Mouse (Mus musculus): Measurements from ENCODE around the gene Cacna1c. TPM values are rescaled to one million over a fixed set of nuclear protein-coding genes. Genes with fewer than 3 reads are reported as not detected.

Cacna1c gene
- polyA plus RNA-seq, 1 experiment from 2014 or later = 2.3 TPM

- H3K36me3 ChIP-seq (ENCODE audit: control insufficient read depth, insufficient read depth, low read length) = no peaks in the 10 kb centered on the region
- 23% methylated on average over 13 of the region's 13 CpGs for WGBS
- no peak for ATAC-seq (replicated peaks; ENCODE audit: low FRiP score)
- H3K9me3 ChIP-seq (ENCODE audit: control insufficient read depth, low read length) = no peaks in the 10 kb centered on the region
- no peak overlapping the region for H3K9ac ChIP-seq (ENCODE audit: low read depth, low read length)
- no peak overlapping the region for H3K27ac ChIP-seq (ENCODE audit: low read depth, low read length)
- DNase-seq (ENCODE audit: low spot score) = peak; percentile 72
- H3K4me1 ChIP-seq (replicated peaks; ENCODE audit: control insufficient read depth, insufficient read depth, low read length) = no peaks in the 10 kb centered on the region; the same call in 1 of the 2 replicates
- peak overlapping the region; percentile 15; the same call in 1 of the 2 replicates for H3K4me2 ChIP-seq
- no peaks in the 10 kb centered on the region for H3K27me3 ChIP-seq (replicated peaks; ENCODE audit: control insufficient read depth, insufficient read depth, low read length)
- H3K4me3 ChIP-seq (ENCODE audit: low read depth, low read length) = no peak overlapping the region
Observed at GRCm38 (mm10) chr6:118922328-118923211, 273.6 kb downstream of the Cacna1c start.

- no peaks in the 10 kb centered on the region for H3K4me1 ChIP-seq (replicated peaks; ENCODE audit: control insufficient read depth, insufficient read depth, low read length)
- H3K27ac ChIP-seq (ENCODE audit: low read depth, low read length) = no peak overlapping the region
Observed at GRCm38 (mm10) chr6:118908176-118908575, 288.0 kb downstream of the Cacna1c start.

GRCm38 (mm10) chr6:118907704-118908103, 288.5 kb downstream of the Cacna1c start:
- no peak overlapping the region for H3K4me2 ChIP-seq
- no peak overlapping the region for H3K27ac ChIP-seq (ENCODE audit: low read depth, low read length)
- no peak for DNase-seq (ENCODE audit: low spot score)
- H3K9me3 ChIP-seq (ENCODE audit: control insufficient read depth, low read length) = no peaks in the 10 kb centered on the region
- H3K4me1 ChIP-seq (replicated peaks; ENCODE audit: control insufficient read depth, insufficient read depth, low read length) = no peaks in the 10 kb centered on the region
- no peak overlapping the region for H3K4me3 ChIP-seq (ENCODE audit: low read depth, low read length)
- WGBS = 56% methylated on average over 1 of the region's 1 CpGs
- ATAC-seq (replicated peaks; ENCODE audit: low FRiP score) = no peak
- no peaks in the 10 kb centered on the region for H3K27me3 ChIP-seq (replicated peaks; ENCODE audit: control insufficient read depth, insufficient read depth, low read length)
- H3K36me3 ChIP-seq (ENCODE audit: control insufficient read depth, insufficient read depth, low read length) = no peaks in the 10 kb centered on the region
- H3K9ac ChIP-seq (ENCODE audit: low read depth, low read length) = no peak overlapping the region

More at GRCm38 (mm10) chr6:118908176-118908575, 288.0 kb downstream of the Cacna1c start:
- H3K27me3 ChIP-seq (replicated peaks; ENCODE audit: control insufficient read depth, insufficient read depth, low read length) = no peaks in the 10 kb centered on the region
- ATAC-seq (replicated peaks; ENCODE audit: low FRiP score) (no peak), DNase-seq (ENCODE audit: low spot score) (no peak)
- 49% methylated on average over 4 of the region's 4 CpGs for WGBS
- no peak overlapping the region for H3K4me3 ChIP-seq (ENCODE audit: low read depth, low read length)
- no peak overlapping the region for H3K9ac ChIP-seq (ENCODE audit: low read depth, low read length)
- no peaks in the 10 kb centered on the region for H3K9me3 ChIP-seq (ENCODE audit: control insufficient read depth, low read length)
- no peaks in the 10 kb centered on the region for H3K36me3 ChIP-seq (ENCODE audit: control insufficient read depth, insufficient read depth, low read length)
- no peak overlapping the region for H3K4me2 ChIP-seq

- Histone ChIP-seq H3K27me3 (replicated peaks; ENCODE audit: control insufficient read depth, insufficient read depth, low read length) (no peaks in the 10 kb centered on the region), H3K4me2 (no peak overlapping the region), H3K9me3 (ENCODE audit: control insufficient read depth, low read length) (no peaks in the 10 kb centered on the region), H3K4me1 (replicated peaks; ENCODE audit: control insufficient read depth, insufficient read depth, low read length) (no peaks in the 10 kb centered on the region), H3K27ac (ENCODE audit: low read depth, low read length) (no peak overlapping the region), H3K4me3 (ENCODE audit: low read depth, low read length) (no peak overlapping the region), H3K36me3 (ENCODE audit: control insufficient read depth, insufficient read depth, low read length) (no peaks in the 10 kb centered on the region), H3K9ac (ENCODE audit: low read depth, low read length) (no peak overlapping the region)
- no peak for DNase-seq (ENCODE audit: low spot score)
- no peak for ATAC-seq (replicated peaks; ENCODE audit: low FRiP score)
- WGBS = 77% methylated on average over 5 of the region's 5 CpGs
Observed at GRCm38 (mm10) chr6:118906878-118907277, 289.3 kb downstream of the Cacna1c start.

- WGBS = 85% methylated on average over 8 of the region's 8 CpGs
- Histone ChIP-seq H3K4me1 (replicated peaks; ENCODE audit: control insufficient read depth, insufficient read depth, low read length) (no peaks in the 10 kb centered on the region), H3K9me3 (ENCODE audit: control insufficient read depth, low read length) (no peaks in the 10 kb centered on the region), H3K9ac (ENCODE audit: low read depth, low read length) (no peak overlapping the region), H3K4me3 (ENCODE audit: low read depth, low read length) (no peak overlapping the region), H3K27ac (ENCODE audit: low read depth, low read length) (no peak overlapping the region), H3K27me3 (replicated peaks; ENCODE audit: control insufficient read depth, insufficient read depth, low read length) (no peaks in the 10 kb centered on the region), H3K36me3 (ENCODE audit: control insufficient read depth, insufficient read depth, low read length) (no peaks in the 10 kb centered on the region), H3K4me2 (no peak overlapping the region)
- DNase-seq (ENCODE audit: low spot score) (no peak), ATAC-seq (replicated peaks; ENCODE audit: low FRiP score) (no peak)
Observed at GRCm38 (mm10) chr6:118899688-118900087, 296.5 kb downstream of the Cacna1c start.

GRCm38 (mm10) chr6:118897101-118897500, 299.1 kb downstream of the Cacna1c start:
- H3K4me2 ChIP-seq = no peak overlapping the region
- no peak for DNase-seq (ENCODE audit: low spot score)
- no peak overlapping the region for H3K27ac ChIP-seq (ENCODE audit: low read depth, low read length)
- H3K9me3 ChIP-seq (ENCODE audit: control insufficient read depth, low read length) = no peaks in the 10 kb centered on the region
- WGBS = 60% methylated on average over 5 of the region's 5 CpGs
- no peak overlapping the region for H3K9ac ChIP-seq (ENCODE audit: low read depth, low read length)
- H3K4me3 ChIP-seq (ENCODE audit: low read depth, low read length) = no peak overlapping the region
- H3K27me3 ChIP-seq (replicated peaks; ENCODE audit: control insufficient read depth, insufficient read depth, low read length) = no peaks in the 10 kb centered on the region
- no peaks in the 10 kb centered on the region for H3K36me3 ChIP-seq (ENCODE audit: control insufficient read depth, insufficient read depth, low read length)
- ATAC-seq (replicated peaks; ENCODE audit: low FRiP score) = no peak
- no peaks in the 10 kb centered on the region for H3K4me1 ChIP-seq (replicated peaks; ENCODE audit: control insufficient read depth, insufficient read depth, low read length)

- 80% methylated on average over 6 of the region's 6 CpGs for WGBS
- H3K9ac ChIP-seq (ENCODE audit: low read depth, low read length) = no peak overlapping the region
Observed at GRCm38 (mm10) chr6:118894043-118894442, 302.2 kb downstream of the Cacna1c start.

GRCm38 (mm10) chr6:118889441-118889840, 306.8 kb downstream of the Cacna1c start:
- H3K4me1 ChIP-seq (replicated peaks; ENCODE audit: control insufficient read depth, insufficient read depth, low read length) = no peaks in the 10 kb centered on the region
- no peak for ATAC-seq (replicated peaks; ENCODE audit: low FRiP score)
- H3K27me3 ChIP-seq (replicated peaks; ENCODE audit: control insufficient read depth, insufficient read depth, low read length) = no peaks in the 10 kb centered on the region
- H3K4me3 ChIP-seq (ENCODE audit: low read depth, low read length) = no peak overlapping the region
- H3K9ac ChIP-seq (ENCODE audit: low read depth, low read length) = no peak overlapping the region
- no peaks in the 10 kb centered on the region for H3K36me3 ChIP-seq (ENCODE audit: control insufficient read depth, insufficient read depth, low read length)
- no peaks in the 10 kb centered on the region for H3K9me3 ChIP-seq (ENCODE audit: control insufficient read depth, low read length)
- 83% methylated on average over 4 of the region's 4 CpGs for WGBS
- no peak for DNase-seq (ENCODE audit: low spot score)
- H3K4me2 ChIP-seq = no peak overlapping the region
- no peak overlapping the region for H3K27ac ChIP-seq (ENCODE audit: low read depth, low read length)

More at GRCm38 (mm10) chr6:118894043-118894442, 302.2 kb downstream of the Cacna1c start:
- Histone ChIP-seq H3K9me3 (ENCODE audit: control insufficient read depth, low read length) (no peaks in the 10 kb centered on the region), H3K27ac (ENCODE audit: low read depth, low read length) (no peak overlapping the region), H3K36me3 (ENCODE audit: control insufficient read depth, insufficient read depth, low read length) (no peaks in the 10 kb centered on the region), H3K4me3 (ENCODE audit: low read depth, low read length) (no peak overlapping the region), H3K4me2 (no peak overlapping the region), H3K27me3 (replicated peaks; ENCODE audit: control insufficient read depth, insufficient read depth, low read length) (no peaks in the 10 kb centered on the region), H3K4me1 (replicated peaks; ENCODE audit: control insufficient read depth, insufficient read depth, low read length) (no peaks in the 10 kb centered on the region)
- ATAC-seq (replicated peaks; ENCODE audit: low FRiP score) (no peak), DNase-seq (ENCODE audit: low spot score) (no peak)

GRCm38 (mm10) chr6:118887032-118887431, 309.2 kb downstream of the Cacna1c start:
- Histone ChIP-seq H3K4me3 (ENCODE audit: low read depth, low read length) (no peak overlapping the region), H3K9me3 (ENCODE audit: control insufficient read depth, low read length) (no peaks in the 10 kb centered on the region), H3K4me1 (replicated peaks; ENCODE audit: control insufficient read depth, insufficient read depth, low read length) (no peaks in the 10 kb centered on the region), H3K4me2 (no peak overlapping the region), H3K9ac (ENCODE audit: low read depth, low read length) (no peak overlapping the region), H3K27me3 (replicated peaks; ENCODE audit: control insufficient read depth, insufficient read depth, low read length) (no peaks in the 10 kb centered on the region), H3K36me3 (ENCODE audit: control insufficient read depth, insufficient read depth, low read length) (no peaks in the 10 kb centered on the region), H3K27ac (ENCODE audit: low read depth, low read length) (no peak overlapping the region)
- DNase-seq (ENCODE audit: low spot score) (no peak), ATAC-seq (replicated peaks; ENCODE audit: low FRiP score) (no peak)
- 77% methylated on average over 8 of the region's 8 CpGs for WGBS
